Mouse (Mus musculus) spleen, adult 10 weeks (tissue): ENCODE results near the gene Tigit. TPM values are rescaled to one million over a fixed set of nuclear protein-coding genes. Genes with fewer than 3 reads are reported as not detected.

Source experiments
- polyA plus RNA-seq: library from polyadenylated mRNA; stranded (reverse); fragments of 350-450 nt; fragmentation: Illumina TruSeq; extraction: RNeasy Lipid Tissue Mini Kit (QIAGEN cat#74804); gene quantifications from one replicate; pipeline ENCODE4 v1.2.3, GENCODE M21; 2015; ENCODE audit warnings: low replicate concordance; ENCODE audit not compliant: insufficient read depth

Tigit gene
- 9.5 TPM for polyA plus RNA-seq

GRCm38 (mm10) chr16:43663978-43664579, at the start of gene Tigit:
Tigit (minus strand) TSS chr16:43664146.

Other genes starting within 250 kb of the Tigit start
- not detected for gene Drd3, start 89.9 kb upstream of the Tigit start, polyA plus RNA-seq
- gene Ccdc191, start 225.7 kb upstream of the Tigit start, polyA plus RNA-seq, result 9.1 TPM